Mouse (Mus musculus) gastrocnemius, postnatal 36 days (tissue): ENCODE data around the gene Ano10. TPM values are rescaled to one million over a fixed set of nuclear protein-coding genes. Genes with fewer than 3 reads are reported as not detected.
"Not testable (repeated sequence)": the region's sequence is repeated elsewhere in the genome, so short reads cannot be mapped to it uniquely, and the experiment has no call there.

Experiments used
- DNase-seq, 2 experiments: peaks; one replicate each; pipeline ENCODE4 v3.0.0; 2022
- intact Hi-C: fragments of 180-260 bp; cut with DNase I; formaldehyde crosslinking; loops from one replicate; pipeline ENCODE4 v1.15.1; 2025
- total RNA-seq, 2 experiments: library from RNA; stranded (reverse); gene quantifications; 2 replicates each; pipeline ENCODE4 v1.2.3; 2021

The Ano10 gene
- total RNA-seq, 2 experiments from 2014 or later: 43.7 to 44.0 TPM

DNA sequence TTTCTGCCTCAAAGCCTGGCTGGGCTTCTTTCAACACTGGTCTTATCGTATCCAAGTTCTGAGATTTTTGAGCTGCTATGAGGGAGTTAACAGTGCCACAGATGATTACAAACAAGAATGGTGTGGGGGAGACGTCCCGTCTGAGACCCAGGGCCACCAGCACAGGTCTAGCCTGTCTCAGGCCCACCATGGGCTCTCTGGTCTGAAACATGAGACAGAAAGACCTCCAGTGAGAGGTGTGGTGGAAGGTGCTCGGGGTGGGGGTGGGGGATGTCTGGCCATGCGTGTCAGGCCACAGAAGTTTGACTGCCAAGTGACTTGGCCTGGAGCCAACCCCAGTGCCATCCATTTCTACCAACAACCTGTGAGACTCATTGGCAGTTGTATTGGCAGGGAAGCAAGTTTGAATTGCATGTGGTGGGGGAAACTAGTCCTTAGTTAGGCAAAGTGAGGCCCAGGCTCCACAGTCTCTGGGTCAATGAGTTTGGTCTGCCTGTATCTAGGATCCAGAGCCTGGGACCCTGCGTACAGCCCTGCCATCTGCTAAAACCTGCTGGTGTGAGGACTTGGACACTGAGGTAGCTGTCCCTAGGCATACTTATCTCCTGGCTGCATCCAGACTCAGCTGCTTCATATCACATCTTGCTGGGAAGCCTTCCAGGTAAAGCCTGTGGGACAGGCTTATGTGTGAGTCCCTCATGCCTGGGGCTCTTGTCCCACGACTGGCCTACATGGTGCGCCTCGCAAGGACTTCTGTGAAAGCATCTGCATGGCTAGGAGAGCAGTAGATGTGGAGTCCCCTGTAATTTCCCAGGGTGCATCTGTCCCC is 120.6 kb downstream of the Ano10 start:
- intact Hi-C loops: no loop called here
- DNase-seq: no peak

DNA sequence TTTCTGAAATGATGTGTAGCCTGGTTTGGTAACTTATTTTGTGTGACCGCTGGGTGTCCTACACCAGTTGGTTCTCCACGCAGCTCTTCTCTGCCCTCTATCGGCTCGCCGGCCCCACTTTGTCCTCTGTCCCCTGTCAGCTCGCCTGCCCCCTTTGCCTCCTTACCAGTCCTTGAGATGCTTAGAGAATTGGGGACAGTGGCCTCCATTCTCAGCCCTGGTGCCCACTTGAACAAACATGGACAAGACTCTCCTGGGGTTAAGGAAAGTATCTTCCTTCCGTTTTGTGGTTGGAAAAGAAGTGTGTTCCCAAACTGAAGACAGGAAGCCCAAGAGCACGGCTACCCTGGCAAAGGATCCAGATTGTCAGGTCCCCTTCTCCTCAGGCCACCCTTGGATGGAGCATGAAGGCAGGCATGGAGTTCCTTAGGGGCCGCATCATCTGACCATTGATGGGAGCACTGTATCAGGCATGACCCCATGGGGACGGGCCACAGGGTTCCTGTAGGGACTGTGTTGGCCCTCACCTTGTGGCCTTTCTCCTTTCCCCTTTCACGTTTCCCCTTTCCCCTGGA is 121.5 kb downstream of the Ano10 start:
- intact Hi-C loops: no loop called here
- DNase-seq: no peak

DNA sequence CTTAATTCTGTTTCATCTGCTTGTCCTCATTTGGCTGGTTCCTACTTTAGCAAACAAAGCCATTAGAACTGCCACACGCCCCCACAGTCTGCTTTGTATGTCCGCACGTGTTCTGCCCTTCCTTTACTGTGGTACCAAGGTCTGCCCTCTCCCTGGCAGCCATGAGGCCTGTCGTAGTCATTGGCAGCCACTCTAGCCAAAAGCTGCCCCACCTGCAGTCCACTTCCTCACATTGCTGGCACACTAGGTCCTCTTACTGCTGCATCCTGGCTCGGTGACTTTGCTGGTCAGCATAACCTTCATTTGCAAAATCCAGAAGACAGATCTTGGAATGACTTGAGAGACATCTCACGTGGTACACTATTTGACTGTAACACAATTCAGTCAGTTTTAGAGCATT is 124.3 kb downstream of the Ano10 start:
- no peak for DNase-seq
- intact Hi-C loops: no loop called here

DNA sequence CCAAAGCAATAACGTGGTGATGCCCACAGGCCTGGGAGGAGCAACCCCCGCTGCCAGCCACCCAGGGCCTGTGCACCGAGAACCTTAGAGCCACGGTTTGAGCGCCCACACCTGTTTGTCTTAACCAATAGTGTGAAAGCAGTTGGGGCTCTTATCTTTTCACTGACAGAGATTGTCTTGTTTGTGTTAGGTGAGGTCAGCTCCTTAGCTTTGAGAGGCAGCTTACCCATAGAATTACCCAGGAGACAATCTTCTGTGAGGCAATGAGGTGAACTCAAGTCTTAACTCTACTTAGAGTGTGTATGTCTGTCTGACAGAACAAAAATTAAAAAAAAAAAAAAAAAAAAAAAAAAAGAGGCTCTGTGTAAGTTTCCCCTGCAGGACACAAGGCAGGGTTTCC is 126.5 kb downstream of the Ano10 start:
- DNase-seq, intact Hi-C loops: not testable (repeated sequence)

DNA sequence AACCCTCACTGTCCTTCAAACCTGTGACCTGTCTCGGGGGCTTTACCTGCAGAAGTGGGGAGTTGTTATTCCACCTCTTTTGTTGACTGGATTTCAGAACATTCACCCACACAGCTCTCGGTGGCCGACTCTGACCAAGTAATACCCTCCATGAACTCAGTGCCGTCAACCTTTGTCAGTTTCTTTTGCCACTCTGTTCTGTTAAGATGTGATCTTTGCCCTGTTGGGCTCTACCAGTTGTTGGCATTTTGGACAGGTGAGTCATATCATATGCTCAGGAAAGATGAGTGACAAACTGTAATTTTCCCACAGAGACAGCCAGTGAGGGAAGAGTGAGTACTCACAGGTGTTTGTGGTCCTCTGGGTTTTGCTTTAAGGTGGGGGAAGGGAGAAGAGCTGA is 129.7 kb downstream of the Ano10 start:
- DNase-seq: no peak
- intact Hi-C loops: no loop called here

DNA sequence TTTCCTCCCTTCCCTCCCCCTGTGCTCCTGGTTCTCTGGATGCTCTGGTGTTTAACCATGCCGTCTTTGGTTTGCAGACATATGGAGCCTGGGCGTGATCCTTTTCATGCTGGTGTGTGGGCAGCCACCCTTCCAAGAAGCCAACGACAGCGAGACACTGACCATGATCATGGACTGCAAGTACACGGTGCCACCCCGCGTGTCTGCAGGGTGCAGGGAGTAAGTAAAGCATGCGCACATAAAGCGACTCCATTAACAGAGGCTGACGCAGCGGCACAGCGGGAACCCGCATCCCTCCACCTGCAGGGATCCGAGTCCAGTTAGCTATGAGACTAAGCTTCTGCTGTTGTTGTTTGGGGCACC is 137.2 kb downstream of the Ano10 start:
- intact Hi-C loops: no loop called here
- DNase-seq: no peak

DNA sequence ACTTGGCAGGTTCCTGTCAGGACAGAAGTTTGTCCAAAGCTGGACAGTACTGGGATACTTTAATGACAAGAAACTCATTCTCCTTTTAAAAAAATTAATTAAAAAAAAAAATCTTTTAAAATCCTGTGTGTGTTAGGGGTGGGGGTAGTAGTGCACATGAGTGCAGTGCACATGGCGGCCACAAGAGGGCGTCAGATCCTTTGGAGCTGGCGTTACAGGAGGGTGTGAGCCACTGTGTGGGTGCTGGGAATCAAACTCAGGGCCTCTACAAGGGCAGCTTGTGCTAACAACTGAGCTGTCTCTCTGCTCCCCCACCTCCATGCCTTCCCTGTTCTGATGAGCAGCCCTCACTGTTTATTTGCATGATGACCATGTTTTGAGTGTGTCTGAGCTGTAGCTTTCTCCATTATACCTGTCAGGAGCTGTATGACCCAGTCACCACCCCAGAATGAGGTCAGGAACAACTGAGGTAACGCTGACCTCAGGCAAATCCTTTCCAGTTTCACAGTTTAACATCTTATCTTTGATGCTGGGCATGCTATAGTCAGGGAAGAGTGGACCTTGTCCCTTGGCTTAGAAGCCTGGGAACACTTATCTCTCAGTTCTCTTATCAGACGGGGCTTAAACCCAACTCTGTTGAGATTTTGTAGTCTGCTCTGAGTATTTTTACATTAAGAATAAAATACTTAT is 137.7 kb downstream of the Ano10 start:
- DNase-seq: no peak
- intact Hi-C loops: no loop called here

DNA sequence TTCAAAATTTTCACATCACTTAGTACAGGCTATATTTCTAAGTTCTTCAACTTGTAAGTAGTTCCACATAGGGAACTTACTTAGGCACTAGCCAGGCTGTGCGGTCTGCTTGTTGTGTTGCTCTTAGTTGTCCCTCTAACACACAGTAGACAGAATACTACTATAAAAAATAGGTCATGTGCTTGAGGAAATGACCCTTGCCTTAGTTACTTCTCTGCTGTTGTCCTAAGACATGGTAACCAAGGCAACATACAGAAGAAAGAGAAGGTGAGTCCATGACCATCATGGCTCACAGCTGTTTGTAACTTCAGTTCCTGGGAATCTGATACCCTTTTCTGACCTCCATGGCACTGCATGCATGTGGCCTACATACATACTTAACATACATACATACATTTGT is 139.0 kb downstream of the Ano10 start:
- intact Hi-C loops: no loop called here
- no peak for DNase-seq

DNA sequence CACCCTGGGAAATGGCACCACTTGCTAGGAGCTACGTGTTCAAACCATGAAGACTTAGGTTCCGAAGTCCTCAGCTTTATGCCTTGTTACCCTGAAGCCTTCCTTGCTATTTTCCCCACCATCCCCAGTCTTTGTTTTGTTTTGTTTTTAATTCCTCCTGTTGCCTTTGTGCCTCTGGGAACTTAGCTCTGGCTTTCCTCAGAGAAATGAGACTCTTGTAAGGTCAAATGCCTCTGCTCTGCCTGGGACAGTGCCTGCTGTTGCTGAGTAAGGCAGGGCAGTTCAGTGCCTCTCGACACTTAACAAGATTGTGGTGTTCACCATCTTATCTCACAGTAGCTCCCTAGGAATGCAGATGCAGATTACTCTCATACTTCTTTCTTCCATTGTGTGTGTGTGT is 140.8 kb downstream of the Ano10 start:
- no peak for DNase-seq

DNA sequence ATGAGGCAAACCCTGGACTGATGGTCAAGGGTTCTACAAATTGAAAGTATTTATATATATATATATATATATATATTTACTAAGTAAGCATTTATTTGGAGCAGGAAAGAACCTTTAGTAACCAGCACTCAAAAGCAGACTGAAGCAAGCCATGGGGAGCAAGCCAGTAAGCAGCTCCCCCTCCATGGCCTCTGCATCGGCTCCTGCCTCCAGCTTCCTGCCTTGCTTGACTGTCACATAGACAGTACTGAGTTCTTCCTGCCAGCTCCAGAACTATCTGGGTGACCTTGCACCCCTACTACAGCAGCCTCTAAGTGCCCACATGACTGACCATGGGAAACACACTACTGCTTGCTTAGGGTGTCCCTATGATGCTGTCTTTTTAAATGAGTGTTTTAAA is 141.7 kb downstream of the Ano10 start:
- DNase-seq: no peak
- intact Hi-C loops: no loop called here

More for the DNA sequence above, 140.8 kb downstream of the Ano10 start:
- intact Hi-C loops: no loop called here

DNA sequence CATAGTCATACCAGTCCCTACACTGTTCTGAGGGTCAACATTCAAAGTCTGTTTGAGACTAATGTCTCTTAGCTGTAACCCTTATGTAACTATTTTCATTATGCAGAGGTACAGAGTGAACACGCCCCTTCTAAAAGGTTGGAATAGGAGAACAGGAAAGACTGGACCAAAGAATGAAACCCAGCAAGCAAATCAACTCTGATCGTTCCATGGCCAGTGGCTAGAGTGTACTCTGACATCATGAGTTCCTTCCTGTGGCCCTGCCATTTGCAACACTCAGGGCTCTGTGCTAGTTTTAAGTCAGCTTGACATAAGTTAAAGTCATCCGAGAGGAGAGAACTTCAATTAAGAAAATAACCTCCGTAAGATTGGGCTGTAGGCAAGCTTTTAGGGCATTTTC is 142.2 kb downstream of the Ano10 start:
- intact Hi-C loops: no loop called here
- no peak for DNase-seq

DNA sequence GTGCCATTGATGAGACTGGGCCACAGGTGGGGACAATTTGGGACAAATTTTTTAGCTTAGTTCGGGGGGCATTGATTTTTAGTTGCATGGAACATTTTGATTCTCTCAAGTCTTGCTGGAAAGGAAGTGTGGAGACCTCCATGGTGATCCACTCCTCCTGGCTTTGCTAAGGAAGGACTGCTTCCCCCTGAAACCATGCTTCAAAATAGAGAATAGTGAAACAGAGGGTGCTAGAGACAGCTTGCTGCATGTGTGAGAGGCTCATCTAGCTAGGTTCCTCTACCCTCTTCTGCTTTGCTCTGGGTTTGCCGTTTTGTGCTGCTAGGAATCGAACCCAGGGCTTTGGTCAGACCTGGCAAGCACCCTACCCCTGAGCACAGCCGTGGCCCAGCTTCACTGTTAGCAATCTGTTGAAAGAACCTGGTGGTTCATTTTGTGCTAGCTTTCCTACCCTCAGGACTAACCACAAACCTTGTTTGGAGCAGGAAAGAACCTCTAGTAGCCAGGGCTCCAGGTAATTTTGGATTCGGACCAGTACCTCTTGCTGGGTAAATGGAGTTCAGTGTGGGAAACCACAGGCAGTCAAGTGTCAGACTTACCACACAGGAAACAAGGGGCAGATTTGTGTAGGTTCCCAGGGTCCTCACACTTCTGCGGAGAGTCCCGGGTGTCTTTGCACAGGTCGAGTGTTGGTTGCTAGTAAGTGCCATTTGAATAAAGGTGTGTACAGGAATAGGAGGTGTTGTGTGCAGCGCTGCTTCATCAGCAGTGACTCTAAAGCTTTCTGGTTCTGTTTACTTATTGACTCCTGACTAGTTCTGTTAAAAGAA is 144.0 kb downstream of the Ano10 start:
- no peak for DNase-seq
- intact Hi-C loops: no loop called here

DNA sequence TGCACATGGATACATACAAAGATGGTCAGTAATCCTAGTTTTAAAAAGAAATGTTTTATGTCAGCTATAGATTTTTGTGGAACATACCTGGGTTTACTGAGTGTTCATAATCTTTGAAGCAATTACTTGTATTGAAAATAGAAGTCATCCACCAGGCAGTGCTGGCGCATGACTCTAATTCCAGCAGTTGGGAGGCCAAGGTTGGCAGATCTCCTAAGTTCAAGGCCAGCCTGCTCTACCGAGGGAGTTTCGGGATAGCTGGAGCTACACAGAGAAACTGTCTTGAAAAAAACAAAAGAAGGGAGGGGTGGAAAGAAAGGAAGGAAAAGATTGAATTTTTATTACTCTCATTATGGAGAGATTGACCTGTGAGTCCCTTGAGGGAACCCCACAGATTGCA is 145.9 kb downstream of the Ano10 start:
- intact Hi-C loops: no loop called here

DNA sequence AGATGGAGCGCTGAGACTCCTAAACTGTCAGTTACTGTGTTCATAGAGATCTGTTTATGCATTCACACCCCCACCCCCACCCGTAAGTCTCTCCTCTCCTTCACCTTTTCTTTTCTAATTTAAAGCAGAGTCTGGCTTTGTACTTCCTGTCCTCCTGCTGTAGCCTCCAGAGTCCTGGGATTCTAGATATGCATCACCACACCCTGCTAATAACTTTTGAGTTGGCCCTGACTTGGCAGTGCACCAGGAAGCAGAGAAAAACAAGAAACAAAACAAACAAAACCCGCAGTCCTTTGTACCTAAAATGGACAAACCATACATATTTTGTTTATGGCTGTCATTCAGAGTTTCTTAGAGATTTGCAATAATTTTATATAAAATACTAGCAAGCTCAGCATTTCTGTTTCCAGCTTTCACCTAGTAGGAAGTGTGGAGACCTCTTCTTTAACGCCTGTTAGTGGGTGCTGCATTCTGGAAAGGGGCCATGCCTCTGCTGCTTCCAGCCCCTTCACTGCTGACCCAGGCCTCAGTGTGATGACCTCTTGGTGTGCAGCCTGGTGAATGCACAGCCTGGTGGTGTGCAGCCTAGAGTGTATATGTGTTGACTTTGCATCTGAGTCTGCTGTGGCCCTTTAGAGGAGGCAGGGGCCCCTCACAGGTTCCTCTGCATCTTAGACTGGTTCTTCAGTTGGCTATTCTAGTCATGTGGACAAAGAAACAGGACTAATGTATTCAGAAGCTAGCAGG is 147.9 kb downstream of the Ano10 start:
- intact Hi-C loops: no loop called here
- DNase-seq: no peak

More for the DNA sequence above, 145.9 kb downstream of the Ano10 start:
- DNase-seq: no peak

DNA sequence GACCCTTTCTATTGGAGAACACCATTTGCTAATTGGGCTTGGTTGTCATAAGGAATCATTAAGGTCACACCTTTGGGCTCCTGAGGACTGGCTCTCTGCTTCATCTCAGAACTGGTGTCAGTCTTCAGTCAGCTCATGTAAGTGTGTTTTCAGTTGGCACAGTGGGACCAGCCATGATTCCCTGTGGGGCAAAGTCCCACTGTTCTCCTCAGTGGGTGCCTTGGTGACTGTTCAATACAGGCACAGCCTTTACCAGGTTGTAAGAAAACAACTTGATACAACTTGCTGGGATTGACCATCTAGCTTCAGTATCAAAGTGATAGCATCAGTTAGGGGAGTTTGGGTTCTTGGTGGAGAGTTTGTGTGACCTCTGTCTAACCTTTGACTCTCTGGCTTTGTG is 148.5 kb downstream of the Ano10 start:
- intact Hi-C loops: no loop called here
- no peak for DNase-seq

DNA sequence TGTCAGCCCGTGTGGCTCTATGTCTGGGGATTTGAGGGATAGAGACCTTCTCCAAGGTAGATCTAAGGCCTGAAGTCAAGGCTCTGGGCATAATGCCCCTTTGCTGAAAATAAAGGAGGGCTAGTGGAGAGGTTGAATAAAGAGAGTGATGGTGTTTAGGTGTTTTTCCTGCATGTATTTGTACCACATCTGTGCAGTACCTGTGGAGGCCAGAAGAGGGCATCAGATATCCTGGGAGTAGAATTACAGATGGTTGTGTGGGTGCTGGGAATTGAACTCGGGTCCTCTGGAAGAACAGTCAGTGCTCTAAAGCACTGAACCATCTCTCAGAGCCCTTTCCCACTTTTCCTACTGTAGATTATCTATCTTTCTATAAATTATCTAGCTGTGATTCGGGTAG is 149.4 kb downstream of the Ano10 start:
- intact Hi-C loops: no loop called here
- no peak for DNase-seq

DNA sequence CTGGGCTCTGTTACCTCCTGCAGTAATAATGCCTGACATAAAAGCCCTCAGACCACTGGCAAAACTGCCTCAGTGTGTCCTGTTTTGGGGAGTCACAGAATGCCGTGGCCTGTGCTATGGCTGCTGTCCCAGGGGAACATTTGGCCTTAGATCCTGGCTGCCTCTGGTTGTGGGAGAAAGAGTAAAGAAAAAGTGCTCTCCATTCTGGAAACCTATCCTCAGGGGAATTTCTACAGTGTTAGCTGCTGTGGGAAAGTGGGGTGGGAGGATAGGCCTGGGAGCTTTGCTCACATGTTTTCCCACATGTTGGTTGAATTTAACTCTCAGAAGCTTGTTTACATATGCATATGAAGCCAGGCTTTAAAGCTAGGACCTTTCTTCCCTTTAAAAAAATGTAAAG is 151.0 kb downstream of the Ano10 start:
- DNase-seq: no peak
- intact Hi-C loops: no loop called here

DNA sequence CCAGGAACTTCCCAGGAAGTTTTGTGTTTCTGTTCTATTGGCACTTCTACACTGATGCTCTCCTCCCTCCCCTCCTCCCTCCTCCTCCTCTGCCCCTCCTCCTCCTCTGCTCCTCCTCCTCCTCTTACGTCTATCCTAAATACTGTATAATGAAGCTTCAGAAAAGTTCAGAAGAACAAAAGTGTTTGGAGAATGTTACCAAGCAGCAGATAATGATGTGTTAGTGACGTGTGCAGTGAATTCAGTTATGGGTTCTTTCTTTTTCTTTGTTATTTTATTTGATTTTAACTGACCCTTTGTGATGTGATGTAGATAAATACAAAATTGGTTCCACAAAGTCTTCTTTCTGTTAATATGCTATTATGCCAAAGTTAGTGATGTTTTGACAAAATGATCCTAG is 155.0 kb downstream of the Ano10 start:
- intact Hi-C loops: no loop called here
- DNase-seq: no peak

DNA sequence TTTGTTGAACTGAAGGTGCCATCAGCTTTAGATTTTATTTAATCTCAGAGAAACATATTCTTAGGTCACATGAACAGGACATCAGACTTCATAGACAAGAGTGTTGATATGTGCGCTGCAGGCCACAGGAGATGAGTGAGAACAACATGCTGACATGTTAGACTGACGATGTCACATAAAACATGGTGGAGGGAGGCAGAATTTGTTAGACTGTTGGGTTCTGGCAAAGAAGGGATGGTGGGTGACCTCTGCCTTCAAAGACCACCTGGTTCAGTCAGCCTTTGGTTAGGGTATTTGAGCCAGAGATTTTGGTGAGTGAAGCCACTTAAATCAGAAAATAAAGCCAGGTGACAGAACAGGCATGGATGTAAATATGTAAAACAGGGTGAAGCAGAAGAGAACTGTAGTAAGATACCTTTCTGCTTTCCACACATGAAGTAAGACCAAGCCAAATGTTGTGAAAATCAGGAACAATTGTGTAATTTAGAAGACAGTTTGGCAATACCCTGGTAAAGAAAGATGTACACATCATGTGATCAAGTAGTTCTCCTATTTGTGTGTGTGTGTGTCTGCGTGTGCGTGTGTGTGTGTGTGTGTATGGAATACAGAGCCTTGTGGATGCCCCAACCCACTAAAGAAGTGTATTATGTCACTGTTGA is 155.7 kb downstream of the Ano10 start:
- no peak for DNase-seq
- intact Hi-C loops: no loop called here

DNA sequence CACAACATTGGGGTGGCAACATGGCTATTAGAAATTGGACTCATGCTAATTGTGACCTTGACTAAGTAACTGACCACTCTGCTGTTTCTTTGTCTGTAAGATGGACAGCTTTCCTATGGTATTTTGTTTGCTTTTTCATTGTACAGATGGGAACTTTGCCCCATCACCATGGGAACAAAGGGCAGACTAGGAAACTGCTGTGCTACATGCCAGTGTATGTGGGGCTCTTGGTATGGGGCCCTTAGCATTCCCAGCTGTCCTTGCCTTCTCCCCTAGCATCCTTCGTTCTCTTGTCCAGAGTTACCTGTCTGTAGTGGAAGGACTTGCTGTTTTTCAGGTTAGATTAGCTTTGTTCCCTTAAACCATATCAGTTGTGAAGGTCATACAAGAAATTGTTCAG is 156.3 kb downstream of the Ano10 start:
- intact Hi-C loops: no loop called here

More for the DNA sequence above, 156.3 kb downstream of the Ano10 start:
- DNase-seq: no peak
